Mouse (Mus musculus) left cerebral cortex, postnatal 25 days (tissue): ENCODE results near the gene Adam10. TPM values are rescaled to one million over a fixed set of nuclear protein-coding genes. Genes with fewer than 3 reads are reported as not detected.

Experiments used
- DNase-seq, 2 experiments: peaks; one replicate each; pipeline ENCODE4 v3.0.0; 2022; ENCODE audit warnings: low spot score in 2 of 2, mixed read lengths in 1 of 2
- intact Hi-C: fragments of 180-260 bp; cut with DNase I; formaldehyde crosslinking; loops from one replicate; pipeline ENCODE4 v1.15.1; 2025
- total RNA-seq, 2 experiments: library from RNA; stranded (reverse); gene quantifications; 2 replicates each; pipeline ENCODE4 v1.2.3; 2021

The Adam10 gene
- total RNA-seq, 2 experiments from 2014 or later = 69.1 to 71.4 TPM

- no peak for DNase-seq
These were observed 8.4 kb upstream of the Adam10 start for GRCm38 (mm10) chr9:70670381-70670780.

DNA sequence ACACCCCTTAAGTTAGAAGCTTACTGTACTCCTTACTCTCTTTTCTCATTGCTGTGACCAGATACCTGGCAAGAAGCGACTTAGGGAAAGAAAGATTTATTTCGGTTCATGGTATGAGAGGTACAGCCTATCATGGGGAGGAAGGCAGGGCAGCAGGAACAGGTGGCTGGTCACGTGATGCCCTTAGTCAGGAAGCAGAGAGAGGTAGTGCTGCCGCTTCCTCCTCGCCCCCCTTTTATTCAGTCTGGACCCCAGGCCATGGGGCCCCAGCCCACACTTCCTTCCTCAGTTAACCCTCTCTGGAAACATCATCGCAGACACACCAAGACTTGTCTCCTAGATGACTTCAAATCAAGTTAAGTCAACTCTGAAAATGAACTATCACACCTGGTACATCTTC is 7.5 kb upstream of the Adam10 start:
- intact Hi-C loops = loop anchor here (10.0 kb wide), 2 partner anchors 174 to 264 kb away; no protein-coding TSS in a partner anchor
- DNase-seq = no peak

More at GRCm38 (mm10) chr9:70670381-70670780, 8.4 kb upstream of the Adam10 start:
- intact Hi-C loops = loop anchor here (10.0 kb wide), 2 partner anchors 174 to 264 kb away; no protein-coding TSS in a partner anchor

DNA sequence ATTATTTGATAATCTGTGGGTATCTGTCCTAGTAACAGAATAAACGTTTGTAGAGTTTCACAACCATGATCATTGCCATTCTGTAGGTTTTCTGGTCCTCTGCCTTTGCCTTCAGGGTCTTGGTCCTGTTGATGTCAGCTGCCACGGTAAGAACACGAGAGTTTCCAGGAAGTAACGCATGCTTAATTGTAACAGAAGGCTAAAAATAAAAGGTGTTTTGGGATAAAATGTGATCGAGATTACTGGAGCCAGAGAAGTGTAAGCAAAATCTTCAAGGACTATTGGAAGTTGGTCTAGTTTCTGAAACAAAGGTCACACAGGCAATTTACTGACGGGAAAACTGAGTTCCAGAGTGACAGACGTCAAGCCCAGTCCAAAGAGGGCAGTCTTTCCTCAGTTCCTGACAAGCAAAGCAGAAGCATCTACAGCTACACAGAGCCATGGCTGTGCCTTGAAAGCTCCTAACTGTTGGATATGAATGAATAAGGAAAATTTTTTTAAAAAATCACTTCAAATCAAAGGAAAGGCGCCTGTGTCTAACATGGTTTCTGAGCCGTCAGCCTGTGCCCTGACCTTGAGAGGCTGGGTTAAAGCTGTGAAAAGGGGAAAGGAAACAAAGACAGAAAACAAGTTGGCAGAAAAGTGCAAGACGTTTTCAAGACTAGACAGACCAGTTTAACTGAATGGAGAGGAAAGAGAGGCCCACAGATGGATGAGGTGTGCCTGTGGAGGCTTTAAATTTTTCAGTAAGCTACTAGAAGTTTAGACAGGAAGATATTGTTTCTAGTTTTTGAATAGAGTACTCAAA is 6.8 kb upstream of the Adam10 start:
- intact Hi-C loops = loop anchor here (10.0 kb wide), 2 partner anchors 173 to 263 kb away; no protein-coding TSS in a partner anchor
- peak in 1 of 2 experiments; percentile 25 for DNase-seq

- intact Hi-C loops = loop anchor here (10.0 kb wide), 2 partner anchors 171 to 261 kb away; no protein-coding TSS in a partner anchor
- DNase-seq = peak in 1 of 2 experiments; percentile 43
These were observed 5.1 kb upstream of the Adam10 start for GRCm38 (mm10) chr9:70673656-70674055.

DNA sequence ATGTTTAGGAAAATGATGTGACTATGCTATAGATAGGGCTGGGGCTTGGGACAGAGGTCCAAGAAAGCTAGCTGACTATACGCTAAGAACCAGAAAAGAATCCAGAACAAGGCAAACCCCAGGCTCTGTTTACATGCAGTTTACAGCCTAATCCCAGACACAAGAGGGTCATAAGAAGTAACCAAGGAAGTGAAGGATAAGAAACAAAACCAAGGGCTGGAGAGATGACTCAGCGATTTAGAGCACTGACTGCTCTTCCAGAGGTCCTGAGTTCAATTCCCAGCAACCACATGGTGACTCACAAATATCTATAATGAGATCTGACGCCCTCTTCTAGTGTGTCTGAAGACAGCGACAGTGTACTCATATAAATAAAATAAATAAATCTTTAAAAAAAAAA is 3.7 kb upstream of the Adam10 start:
- intact Hi-C loops = loop anchor here (5.0 to 10.0 kb wide), 3 partner anchors 170 to 402 kb away; no protein-coding TSS in a partner anchor
- DNase-seq = no peak

- DNase-seq = no peak
- intact Hi-C loops = loop anchor here (5.0 to 10.0 kb wide), 3 partner anchors 169 to 401 kb away; no protein-coding TSS in a partner anchor
These were observed 2.8 kb upstream of the Adam10 start for GRCm38 (mm10) chr9:70675961-70676360.

- intact Hi-C loops = loop anchor here (1.0 to 10.0 kb wide), 4 partner anchors 22 to 398 kb away; partner anchors contain the start of gene Mindy2
- peak; percentile 26 to 45 for DNase-seq
These were observed 615 bp downstream of the Adam10 start for GRCm38 (mm10) chr9:70679132-70680091.

DNA sequence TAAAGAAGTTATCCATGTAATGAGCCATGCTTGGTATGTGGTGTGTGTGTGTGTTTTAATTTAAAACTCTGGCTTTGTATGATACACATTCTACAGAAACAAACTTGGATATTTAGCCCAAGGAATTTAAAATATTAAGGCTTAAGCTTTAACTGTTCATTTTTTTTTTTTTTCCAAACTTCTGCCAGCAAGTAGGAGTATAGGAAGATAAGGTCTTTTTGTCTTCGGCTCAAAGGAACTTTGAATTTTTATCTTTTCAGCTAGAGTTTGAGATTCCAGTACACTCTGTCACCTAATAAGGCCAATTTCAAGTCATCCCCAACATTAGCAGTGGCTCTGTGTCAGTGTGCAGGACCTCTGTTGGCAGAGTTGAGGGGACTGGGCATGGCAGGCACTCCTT is 3.4 kb downstream of the Adam10 start:
- intact Hi-C loops = no loop called here
- no peak for DNase-seq

- intact Hi-C loops = no loop called here
- DNase-seq = no peak
These were observed 9.6 kb downstream of the Adam10 start for GRCm38 (mm10) chr9:70688301-70688968.

DNA sequence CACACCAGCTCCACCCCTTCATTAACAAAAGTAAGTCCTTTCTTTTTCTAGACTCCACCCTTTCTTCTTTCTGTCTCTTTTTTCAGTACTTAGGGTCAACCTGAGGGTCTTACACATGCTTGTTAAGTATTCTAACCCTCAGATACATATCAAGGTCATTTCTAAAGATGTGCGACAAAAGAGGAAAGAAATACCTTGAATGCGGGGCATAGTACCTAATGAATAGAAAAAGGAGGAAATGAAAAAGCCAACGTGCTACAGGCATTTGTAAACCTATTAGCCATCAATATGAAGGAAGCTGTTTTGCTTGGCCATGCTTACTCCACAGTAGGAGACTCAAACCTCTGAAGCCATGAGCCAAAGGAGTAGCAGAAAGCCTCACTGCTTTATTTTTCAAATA is 11.1 kb downstream of the Adam10 start:
- intact Hi-C loops = no loop called here
- no peak for DNase-seq

DNA sequence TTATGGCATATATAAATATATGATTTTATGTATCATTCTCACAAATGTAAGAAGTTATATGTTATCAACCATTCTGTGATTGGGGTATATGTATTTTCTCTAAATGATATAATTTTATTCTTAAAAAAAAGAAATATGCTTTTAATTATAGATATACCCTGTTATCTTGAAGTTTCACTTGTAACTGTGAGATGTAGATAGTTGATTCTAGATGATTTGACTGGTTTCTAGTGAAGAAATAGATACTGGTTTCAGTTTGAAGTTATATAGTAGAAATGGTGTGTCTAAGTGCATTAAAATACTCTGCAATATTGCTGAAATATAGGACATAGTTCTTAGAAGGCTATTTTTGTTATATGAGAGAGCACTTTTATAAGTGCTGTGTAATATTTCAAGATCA is 11.8 kb downstream of the Adam10 start:
- DNase-seq = no peak
- intact Hi-C loops = no loop called here

- no peak for DNase-seq
- intact Hi-C loops = no loop called here
These were observed 13.2 kb downstream of the Adam10 start for GRCm38 (mm10) chr9:70691772-70692693.

- no peak for DNase-seq
- intact Hi-C loops = no loop called here
These were observed 16.9 kb downstream of the Adam10 start for GRCm38 (mm10) chr9:70695723-70696122.

GRCm38 (mm10) chr9:70698090-70698489 is 19.3 kb downstream of the Adam10 start:
- intact Hi-C loops = no loop called here
- DNase-seq = no peak

- DNase-seq = no peak
- intact Hi-C loops = no loop called here
These were observed 24.9 kb downstream of the Adam10 start for GRCm38 (mm10) chr9:70703597-70704203.

GRCm38 (mm10) chr9:70706444-70706843 is 27.6 kb downstream of the Adam10 start:
- intact Hi-C loops = no loop called here
- no peak for DNase-seq

GRCm38 (mm10) chr9:70729544-70729943 is 50.7 kb downstream of the Adam10 start:
- DNase-seq = peak in 1 of 2 experiments; percentile 6
- intact Hi-C loops = no loop called here

GRCm38 (mm10) chr9:70731079-70731478 is 52.3 kb downstream of the Adam10 start:
- no peak for DNase-seq
- intact Hi-C loops = no loop called here
